Mouse (Mus musculus): ENCODE results near the gene Ly6g6e.
"Not testable (repeated sequence)": the region's sequence is repeated elsewhere in the genome, so short reads cannot be mapped to it uniquely, and the experiment has no call there.

Gene Ly6g6e

DNA sequence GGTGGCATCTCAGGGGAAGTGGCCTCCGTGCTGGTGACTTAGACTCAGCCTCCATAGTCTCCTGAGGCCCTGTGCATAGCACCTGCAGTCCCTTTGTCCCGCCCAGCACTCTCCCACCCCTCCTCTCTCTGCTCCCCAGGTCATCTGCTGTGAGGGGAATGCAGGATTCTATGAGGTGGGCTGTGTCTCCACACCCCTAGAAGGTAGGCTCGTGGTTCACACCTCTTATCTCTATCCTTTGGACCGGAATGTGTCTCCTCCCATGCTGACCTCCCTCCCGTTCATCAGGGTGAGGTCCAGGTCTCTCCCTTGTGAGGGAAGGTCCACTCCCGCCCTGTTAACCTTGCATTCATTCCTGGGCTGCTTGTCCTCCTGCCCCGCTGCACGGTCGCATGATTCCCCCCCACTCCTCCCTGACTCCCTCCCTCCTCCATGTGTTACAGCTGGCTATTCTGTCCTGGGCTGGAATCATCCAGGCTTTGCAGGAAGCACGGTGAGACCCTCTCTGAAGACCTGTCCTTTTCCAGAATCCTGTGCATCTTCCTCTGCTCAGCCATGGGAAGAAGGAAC lies 23.6 kb downstream of the Ly6g6e start:
- intact Hi-C loops (cut with DNase I) = no loop called here

DNA sequence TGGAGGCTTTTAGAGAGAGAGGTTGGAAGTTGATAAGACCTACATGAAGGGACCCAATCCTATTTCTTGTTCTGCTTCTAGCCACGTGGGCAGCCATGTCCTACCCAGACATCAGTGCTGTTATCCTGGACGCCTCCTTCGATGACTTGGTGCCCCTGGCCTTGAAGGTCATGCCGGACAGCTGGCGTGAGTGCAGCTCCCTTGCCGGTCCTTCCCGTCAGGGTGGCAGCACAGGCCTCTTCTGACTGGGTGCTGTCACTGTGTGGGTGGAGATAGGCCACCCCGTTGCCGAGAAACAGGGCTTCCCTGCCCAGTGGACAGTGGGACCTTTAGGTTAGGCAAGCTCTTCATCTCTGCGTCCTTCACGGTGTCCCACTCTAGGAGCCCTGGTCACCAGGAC lies 24.5 kb downstream of the Ly6g6e start:
- intact Hi-C loops (cut with DNase I) = no loop called here

GRCm38 (mm10) chr17:35102299-35102698 lies 25.6 kb downstream of the Ly6g6e start:
- intact Hi-C loops (cut with DNase I) = no loop called here

GRCm38 (mm10) chr17:35103221-35103690 lies 26.6 kb downstream of the Ly6g6e start:
- intact Hi-C loops (cut with DNase I) = no loop called here

DNA sequence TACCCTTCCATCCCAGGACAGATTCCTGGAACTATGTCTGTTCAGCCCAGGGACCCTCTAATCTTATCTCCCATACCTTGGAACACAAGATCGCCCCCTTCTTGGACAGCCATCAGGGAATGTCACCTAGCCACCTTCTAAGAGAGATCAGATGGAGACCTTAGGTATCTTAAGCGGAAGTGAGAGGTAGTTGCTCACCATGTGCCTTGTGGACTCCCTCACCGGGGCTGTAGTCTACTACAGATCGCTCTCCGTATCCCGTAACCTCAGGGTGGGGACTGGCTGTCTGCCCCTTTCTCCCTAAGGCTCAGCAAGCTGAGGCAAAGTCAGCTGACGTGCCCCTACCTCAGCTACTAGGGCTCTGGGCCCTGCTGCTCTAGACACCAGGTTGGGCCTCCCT lies 27.4 kb downstream of the Ly6g6e start:
- intact Hi-C loops (cut with DNase I) = no loop called here

GRCm38 (mm10) chr17:35104754-35105153 lies 28.1 kb downstream of the Ly6g6e start:
- intact Hi-C loops (cut with DNase I) = loop anchor here (5.0 kb wide), 1 partner anchor 82 kb away; no protein-coding TSS in a partner anchor

- intact Hi-C loops (cut with DNase I) = loop anchor here (5.0 kb wide), 1 partner anchor 84 kb away; no protein-coding TSS in a partner anchor
These were observed 29.2 kb downstream of the Ly6g6e start for GRCm38 (mm10) chr17:35105740-35106389.

DNA sequence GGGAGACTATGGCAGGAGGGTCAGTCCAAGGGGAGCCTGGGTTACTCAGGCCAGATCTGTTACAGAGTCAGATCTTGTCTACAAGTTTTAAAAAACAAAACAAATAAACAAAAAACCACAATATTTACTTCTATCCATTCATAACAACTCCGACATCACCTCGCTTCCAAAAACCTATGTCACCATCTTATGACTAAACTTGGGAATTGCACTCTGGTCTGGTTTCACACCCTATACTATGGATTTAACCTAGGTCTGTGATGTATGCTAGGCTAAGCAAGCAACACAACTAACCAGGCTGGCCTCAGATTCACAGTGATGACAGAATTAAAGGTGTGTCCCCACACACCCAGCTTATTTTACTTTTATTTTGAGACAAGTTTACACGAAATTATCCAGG lies 29.8 kb downstream of the Ly6g6e start:
- intact Hi-C loops (cut with DNase I) = loop anchor here (5.0 kb wide), 1 partner anchor 84 kb away; no protein-coding TSS in a partner anchor

DNA sequence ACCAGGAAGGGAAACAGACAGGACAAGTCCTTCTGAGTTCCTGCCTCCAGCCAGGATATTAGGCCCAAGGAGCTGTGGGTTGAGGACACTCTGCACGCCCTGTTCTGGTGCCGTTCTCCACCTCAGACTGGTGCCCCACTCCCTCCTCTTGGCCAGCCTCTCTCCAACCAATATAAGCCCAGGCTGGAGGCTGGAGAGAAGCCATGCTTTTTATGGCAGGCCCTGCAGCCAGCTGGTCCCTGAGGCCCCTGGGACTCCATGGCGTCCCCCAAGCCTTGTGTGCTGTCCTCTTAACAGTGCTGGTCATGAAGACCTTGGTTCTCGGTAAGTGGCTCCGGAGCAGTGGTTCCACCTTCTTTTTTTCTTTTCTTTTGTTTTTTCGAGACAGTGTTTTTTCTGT lies 31.4 kb downstream of the Ly6g6e start, which contains the start of gene Ly6g5c:
Gene Ly6g5c (plus strand): TSS at position 183 of the 400 bp plus-strand sequence.
- intact Hi-C loops (cut with DNase I) = loop anchor here (5.0 kb wide), 1 partner anchor 86 kb away; no protein-coding TSS in a partner anchor

- intact Hi-C loops (cut with DNase I) = no loop called here
These were observed 35.1 kb downstream of the Ly6g6e start for GRCm38 (mm10) chr17:35111774-35112173.

GRCm38 (mm10) chr17:35115046-35116019 lies 38.6 kb downstream of the Ly6g6e start, which contains the start of gene Ly6g5b:
Ly6g5b (minus strand) TSS chr17:35115428.
- intact Hi-C loops (cut with DNase I) = no loop called here

GRCm38 (mm10) chr17:35120745-35121142 lies 44.0 kb downstream of the Ly6g6e start:
- intact Hi-C loops (cut with DNase I) = no loop called here

DNA sequence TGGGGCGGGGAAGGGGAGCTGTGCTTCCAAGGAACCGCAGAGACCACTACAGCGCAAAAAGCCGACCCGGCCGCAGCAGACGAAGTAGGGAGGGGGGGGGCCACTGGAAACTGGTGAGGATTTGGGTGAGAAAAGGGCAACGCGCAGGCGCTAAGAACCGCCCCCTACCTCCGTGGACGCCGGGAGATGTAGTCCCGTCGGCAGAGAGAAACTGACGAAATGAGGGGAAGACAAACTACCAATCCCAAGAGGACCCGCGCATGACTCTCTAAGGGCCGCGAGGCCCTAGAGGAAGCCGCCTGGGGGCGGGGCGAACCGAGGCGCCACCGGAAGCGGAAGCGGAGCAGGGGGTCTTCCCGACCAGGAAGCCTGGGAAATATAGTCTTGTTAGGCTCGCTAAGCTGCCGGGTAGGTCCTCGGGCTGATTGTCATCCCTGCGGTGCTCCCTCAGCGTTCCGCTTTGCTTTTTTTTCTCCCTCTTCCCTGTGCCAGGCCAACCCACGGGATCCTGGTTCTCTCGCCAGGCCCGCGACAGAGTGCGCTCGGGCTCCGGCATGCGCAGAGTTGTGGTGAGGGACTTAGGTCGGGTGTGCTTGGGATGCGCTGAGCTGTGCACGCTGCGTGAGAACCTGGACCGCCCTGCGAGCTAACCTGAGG lies 44.6 kb downstream of the Ly6g6e start, which contains the start of gene Gpank1:
Gene Gpank1 (plus strand): TSS at position 313 of the 657 bp plus-strand sequence.
- intact Hi-C loops (cut with DNase I) = no loop called here

DNA sequence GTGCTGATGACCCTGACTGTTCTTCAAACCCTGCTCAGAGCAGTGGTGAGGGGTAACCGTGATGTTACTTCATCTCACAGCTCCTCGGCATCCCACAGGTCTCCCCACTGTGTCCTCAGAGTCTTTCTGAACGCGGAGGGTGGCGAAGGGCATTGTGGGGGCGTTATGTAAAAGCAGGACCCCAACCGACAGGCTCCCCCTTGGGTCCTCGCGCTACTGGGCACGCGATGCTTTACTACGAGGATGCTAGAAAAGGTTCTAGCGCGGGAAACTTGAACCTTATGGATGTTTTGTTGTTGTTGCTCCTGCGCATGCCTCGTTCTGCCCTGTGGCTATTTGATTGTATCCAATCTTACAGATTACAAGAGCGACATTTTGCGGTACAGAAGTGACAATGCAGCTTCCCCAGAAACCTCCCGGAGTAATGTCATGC lies 45.2 kb downstream of the Ly6g6e start, which contains the start of gene Csnk2b:
Gene Csnk2b (minus strand): TSS at position 183 of the 433 bp plus-strand sequence.
- intact Hi-C loops (cut with DNase I) = no loop called here

DNA sequence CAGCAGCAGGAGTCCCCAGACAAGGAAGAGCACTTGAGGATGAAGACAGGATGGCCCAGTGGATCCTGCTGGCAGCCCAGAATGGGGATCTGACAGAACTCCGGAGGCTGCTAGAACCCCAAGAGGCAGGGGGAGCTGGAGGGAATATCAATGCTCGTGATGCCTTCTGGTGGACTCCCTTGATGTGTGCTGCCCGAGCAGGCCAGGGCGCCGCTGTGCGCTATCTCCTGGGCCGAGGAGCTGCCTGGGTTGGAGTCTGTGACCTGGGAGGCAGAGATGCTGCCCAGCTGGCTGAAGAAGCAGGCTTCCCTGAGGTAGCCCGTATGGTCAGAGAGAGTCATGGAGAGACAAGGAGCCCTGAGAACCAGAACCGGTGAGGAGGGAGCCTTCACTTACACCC lies 46.6 kb downstream of the Ly6g6e start:
- intact Hi-C loops (cut with DNase I) = not testable (repeated sequence)

DNA sequence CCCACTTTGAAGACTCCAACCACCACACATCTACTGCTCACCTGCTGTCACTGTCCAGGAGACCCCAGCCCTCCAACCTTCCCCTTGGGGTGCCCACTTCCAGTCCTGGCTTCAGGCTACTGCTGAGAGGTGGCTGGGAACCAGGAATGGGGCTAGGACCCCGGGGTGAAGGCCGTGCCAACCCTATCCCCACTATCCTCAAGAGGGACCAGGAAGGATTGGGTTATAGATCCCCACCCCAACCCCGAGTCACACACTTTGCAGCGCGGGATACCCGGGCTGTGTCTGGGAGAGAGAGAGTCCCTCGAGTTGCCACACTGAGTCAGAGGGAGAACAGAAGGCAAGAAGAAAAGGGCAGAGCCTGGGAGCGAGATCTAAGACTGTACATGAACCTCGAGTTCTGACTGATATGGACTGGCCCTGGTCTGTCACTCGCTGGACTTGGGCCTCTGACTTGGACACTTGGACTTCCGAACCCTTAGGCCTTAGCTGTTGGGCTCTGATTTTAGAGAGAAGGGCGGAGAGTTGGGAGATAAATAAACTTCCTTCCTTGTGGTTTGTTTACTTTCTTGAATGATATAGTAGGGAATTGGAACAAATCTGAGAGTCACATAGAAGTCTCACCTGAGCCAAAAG lies 47.7 kb downstream of the Ly6g6e start:
- intact Hi-C loops (cut with DNase I) = not testable (repeated sequence)

DNA sequence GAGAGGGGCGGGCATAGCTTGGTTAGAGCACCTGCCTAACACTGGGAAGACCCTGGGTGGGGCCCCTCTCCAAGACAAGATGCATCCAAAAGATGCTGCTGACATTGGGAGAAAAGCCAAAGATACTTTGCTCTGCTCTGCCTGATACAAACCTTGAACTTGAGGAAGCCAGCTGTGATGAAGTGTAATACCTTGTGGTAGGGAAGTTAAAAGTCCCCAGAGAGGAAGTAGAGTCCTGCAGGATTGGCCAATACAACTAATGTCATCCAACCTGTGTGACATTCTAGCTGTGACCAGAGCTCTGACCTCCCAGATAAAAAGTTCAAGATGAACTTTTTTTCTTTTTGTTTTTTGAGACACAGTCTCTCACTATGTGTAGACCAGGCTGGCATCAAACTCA lies 48.4 kb downstream of the Ly6g6e start:
- intact Hi-C loops (cut with DNase I) = no loop called here

GRCm38 (mm10) chr17:35125578-35125977 lies 48.9 kb downstream of the Ly6g6e start:
- intact Hi-C loops (cut with DNase I) = no loop called here

DNA sequence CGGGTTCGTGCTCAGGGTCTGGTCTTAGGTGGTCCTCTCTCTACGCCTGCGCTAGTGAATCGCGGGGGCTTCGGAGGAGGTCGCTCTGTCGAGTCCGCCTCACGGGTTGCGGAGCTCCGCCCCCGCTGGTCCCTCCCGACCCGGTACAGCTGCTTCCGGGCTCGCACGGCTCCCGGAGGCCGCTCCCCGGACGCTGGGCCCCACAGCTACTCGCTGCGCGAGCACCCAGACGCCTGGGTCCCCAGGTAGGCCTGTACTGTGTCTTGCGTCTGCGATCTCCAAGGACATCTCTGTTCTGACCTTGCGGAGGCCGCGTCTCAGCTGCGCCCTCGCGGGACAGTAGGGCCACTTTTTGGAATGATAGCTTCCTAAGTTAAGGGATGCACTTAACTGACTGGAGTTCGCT lies 49.5 kb downstream of the Ly6g6e start, which contains the start of gene D17H6S53E:
Gene D17H6S53E (plus strand): TSS at position 168 of the 406 bp plus-strand sequence.
- intact Hi-C loops (cut with DNase I) = no loop called here

DNA sequence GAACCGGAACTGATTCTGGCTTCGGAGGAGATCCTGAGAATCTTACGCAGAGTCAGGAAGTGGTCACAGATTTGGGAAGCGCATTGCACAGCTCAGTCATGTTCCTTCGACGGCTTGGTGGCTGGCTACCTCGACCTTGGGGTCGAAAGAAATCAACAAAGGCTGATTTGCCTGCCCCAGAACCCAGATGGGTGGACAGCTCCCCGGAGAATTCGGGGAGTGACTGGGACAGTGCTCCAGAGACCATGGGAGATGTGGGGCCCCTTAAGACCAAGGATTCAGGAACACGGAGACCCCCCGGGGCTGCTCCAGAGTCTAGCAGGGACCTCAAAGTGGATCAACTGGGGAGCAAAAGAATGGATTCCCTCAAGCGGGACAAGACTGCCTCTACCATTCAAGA lies 50.3 kb downstream of the Ly6g6e start:
- intact Hi-C loops (cut with DNase I) = no loop called here
